Mouse (Mus musculus): ENCODE measurements around the gene Efcab9. TPM values are rescaled to one million over a fixed set of nuclear protein-coding genes. Genes with fewer than 3 reads are reported as not detected.

Efcab9 gene
- polyA plus RNA-seq, 1 experiment = not detected

DNA sequence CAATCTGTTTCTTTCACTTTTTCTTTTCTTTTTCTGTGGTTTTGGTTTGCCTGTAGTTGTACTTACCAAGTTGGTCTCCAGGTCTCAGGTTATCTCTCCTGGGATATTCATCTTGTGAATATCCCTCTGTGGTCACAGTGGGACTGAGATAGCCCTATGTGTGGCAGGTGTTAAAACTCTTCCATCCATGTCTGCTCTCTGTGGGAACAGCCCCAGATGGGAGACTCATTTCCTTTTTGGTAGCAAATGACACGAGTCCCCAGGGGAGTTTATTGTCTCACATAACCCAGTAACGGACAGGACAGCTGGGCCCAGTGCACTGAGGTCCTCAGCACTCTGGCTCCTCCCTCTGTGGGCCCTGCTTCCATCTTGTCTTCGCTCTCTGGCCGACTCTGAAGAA lies 18.2 kb upstream of the Efcab9 start:
- Histone ChIP-seq H3K4me1 (ENCODE audit: control insufficient read depth, insufficient read depth, low read length) (peaks cover 31% of the 10 kb centered on the region), H3K4me3 (replicated peaks; ENCODE audit: extremely low read depth, low read depth, low read length) (no peak overlapping the region)
- 78% methylated on average over 4 of the region's 4 CpGs for WGBS
- TF ChIP-seq CTCF (IDR thresholded peaks at IDR 0.05; ENCODE audit: insufficient read depth, low read length) = no peak
- TF ChIP-seq POLR2A (IDR thresholded peaks at IDR 0.05; ENCODE audit: borderline replicate concordance, extremely low read depth, low read depth, low read length) = no peak
- DNase-seq = no peak

DNA sequence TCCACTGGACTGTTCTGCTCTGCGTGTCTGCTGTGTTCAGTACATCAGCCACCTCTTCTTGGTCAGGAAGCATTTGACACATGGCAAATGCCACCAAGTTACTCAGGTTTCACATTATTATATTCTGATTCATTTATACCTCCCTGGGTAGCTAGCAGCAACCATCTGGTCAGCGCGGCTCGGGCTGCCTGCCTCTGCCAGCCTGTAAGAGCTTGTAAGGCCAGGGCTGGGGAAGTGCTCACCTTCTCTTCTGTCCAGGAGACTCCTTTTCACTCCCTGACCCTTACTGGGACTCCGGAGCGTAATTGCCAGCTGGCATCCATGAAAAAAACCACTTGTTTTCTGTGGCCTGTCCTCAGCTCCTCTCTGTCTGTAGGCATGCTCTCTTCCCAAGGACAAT lies 17.4 kb upstream of the Efcab9 start:
- H3K4me3 ChIP-seq (replicated peaks; ENCODE audit: extremely low read depth, low read depth, low read length) = no peak overlapping the region
- TF ChIP-seq CTCF (IDR thresholded peaks at IDR 0.05; ENCODE audit: insufficient read depth, low read length) (no peak), POLR2A (IDR thresholded peaks at IDR 0.05; ENCODE audit: borderline replicate concordance, extremely low read depth, low read depth, low read length) (no peak)
- no peak for DNase-seq
- 78% methylated on average over 6 of the region's 6 CpGs for WGBS
- peaks cover 30% of the 10 kb centered on the region for H3K4me1 ChIP-seq (ENCODE audit: control insufficient read depth, insufficient read depth, low read length)

DNA sequence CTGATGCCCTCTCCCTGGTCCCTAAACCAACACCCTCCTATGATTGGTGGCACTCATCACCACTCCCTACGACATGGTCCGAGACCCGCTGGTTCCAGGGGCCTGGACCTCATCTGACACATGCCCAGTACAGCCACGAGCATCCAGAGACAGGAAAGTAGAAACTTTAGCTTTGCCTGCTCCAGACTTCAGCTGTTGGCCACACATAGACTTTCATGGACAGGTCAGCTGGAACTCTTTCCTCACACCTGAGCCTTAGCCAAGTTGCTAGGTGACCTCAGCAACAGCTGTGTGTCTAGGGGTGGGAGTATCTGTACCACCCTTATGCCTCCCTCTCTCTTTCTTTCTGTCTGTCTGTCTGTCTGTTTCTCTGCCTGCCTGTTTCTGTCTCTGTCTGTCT lies 16.4 kb upstream of the Efcab9 start:
- 73% methylated on average over 4 of the region's 4 CpGs for WGBS
- H3K4me1 ChIP-seq (ENCODE audit: control insufficient read depth, insufficient read depth, low read length) = peaks cover 26% of the 10 kb centered on the region
- no peak overlapping the region for H3K4me3 ChIP-seq (replicated peaks; ENCODE audit: extremely low read depth, low read depth, low read length)
- DNase-seq = no peak
- TF ChIP-seq POLR2A (IDR thresholded peaks at IDR 0.05; ENCODE audit: borderline replicate concordance, extremely low read depth, low read depth, low read length) = no peak

DNA sequence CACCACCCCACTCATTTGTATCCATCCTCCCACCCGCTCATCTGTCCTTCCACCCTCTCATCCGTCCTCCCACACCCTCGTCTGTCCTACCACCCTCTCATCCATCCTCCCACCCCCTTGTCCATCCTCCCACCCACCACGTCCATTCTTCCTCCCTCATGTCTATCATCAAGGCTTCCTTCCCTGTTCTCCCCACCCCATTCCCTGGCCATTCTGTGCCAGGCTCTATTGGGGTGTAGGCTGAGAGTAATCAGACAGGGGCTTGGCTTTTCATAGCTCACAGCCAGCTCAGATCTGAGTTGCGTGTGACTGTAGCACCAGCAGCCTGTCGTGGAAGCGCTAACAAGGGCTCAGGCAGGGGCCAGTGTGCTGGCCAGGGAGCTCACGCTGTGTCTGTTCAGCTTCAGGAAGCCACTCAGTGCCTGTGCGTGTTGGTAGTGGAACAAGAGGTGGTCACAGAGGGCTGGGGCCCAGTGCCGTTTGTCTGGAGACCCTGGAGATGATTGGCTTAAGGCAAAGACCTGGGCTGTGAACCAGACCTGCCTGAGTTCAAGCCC lies 15.6 kb upstream of the Efcab9 start:
- DNase-seq = no peak
- TF ChIP-seq POLR2A (IDR thresholded peaks at IDR 0.05; ENCODE audit: borderline replicate concordance, extremely low read depth, low read depth, low read length) = no peak
- TF ChIP-seq CTCF (IDR thresholded peaks at IDR 0.05; ENCODE audit: insufficient read depth, low read length) = no peak
- Histone ChIP-seq H3K4me3 (replicated peaks; ENCODE audit: extremely low read depth, low read depth, low read length) (no peak overlapping the region), H3K4me1 (ENCODE audit: control insufficient read depth, insufficient read depth, low read length) (peaks cover 18% of the 10 kb centered on the region)
- 82% methylated on average over 10 of the region's 10 CpGs for WGBS

DNA sequence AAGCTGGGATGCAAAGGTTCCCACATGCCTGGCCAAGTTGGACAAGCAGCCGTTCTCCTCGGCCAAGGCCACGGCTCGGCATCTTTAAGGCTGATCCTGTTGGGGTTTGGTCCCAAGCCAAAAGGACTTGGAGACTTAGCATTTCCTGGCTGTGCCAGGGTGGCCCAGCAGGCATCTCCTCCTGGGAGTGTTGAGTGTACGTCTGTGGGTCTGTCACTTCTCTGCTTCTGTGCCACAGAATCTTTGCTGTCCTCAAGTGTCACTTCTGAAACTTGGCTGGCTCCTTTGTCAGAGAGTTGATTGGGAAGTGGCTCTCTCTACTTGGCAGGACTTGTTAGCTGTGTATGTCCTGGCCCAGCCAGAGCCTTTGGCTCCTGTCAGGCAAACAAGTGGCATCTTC lies 14.6 kb upstream of the Efcab9 start:
- Histone ChIP-seq H3K4me1 (ENCODE audit: control insufficient read depth, insufficient read depth, low read length) (peaks cover 12% of the 10 kb centered on the region), H3K4me3 (replicated peaks; ENCODE audit: extremely low read depth, low read depth, low read length) (no peak overlapping the region)
- DNase-seq = no peak
- TF ChIP-seq POLR2A (IDR thresholded peaks at IDR 0.05; ENCODE audit: borderline replicate concordance, extremely low read depth, low read depth, low read length) = no peak
- no peak for TF ChIP-seq CTCF (IDR thresholded peaks at IDR 0.05; ENCODE audit: insufficient read depth, low read length)
- 14% methylated on average over 5 of the region's 5 CpGs for WGBS

DNA sequence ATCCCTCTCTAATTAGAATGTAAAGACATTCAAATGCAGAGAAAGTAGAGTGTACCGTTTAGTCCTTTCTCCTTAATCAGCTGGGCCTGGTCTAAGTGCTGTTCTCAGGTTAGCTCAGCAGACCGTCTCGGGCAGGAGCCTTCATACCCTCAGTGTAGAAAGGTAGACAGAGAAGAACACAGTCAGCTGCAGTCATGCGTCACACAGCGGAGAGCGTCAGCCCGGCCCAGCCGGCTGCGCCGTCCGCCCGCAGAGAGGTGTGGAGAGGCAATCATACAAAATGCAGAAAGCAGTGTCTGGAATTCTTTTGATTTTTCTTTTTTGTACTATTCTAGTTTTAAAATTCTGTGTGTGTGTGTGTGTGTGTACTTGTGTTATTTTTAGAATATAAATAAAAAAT lies 13.7 kb upstream of the Efcab9 start:
- Histone ChIP-seq H3K4me1 (ENCODE audit: control insufficient read depth, insufficient read depth, low read length) (peaks cover 11% of the 10 kb centered on the region), H3K4me3 (replicated peaks; ENCODE audit: extremely low read depth, low read depth, low read length) (no peak overlapping the region)
- no peak for TF ChIP-seq CTCF (IDR thresholded peaks at IDR 0.05; ENCODE audit: insufficient read depth, low read length)
- DNase-seq = no peak
- WGBS = 93% methylated on average over 12 of the region's 12 CpGs

DNA sequence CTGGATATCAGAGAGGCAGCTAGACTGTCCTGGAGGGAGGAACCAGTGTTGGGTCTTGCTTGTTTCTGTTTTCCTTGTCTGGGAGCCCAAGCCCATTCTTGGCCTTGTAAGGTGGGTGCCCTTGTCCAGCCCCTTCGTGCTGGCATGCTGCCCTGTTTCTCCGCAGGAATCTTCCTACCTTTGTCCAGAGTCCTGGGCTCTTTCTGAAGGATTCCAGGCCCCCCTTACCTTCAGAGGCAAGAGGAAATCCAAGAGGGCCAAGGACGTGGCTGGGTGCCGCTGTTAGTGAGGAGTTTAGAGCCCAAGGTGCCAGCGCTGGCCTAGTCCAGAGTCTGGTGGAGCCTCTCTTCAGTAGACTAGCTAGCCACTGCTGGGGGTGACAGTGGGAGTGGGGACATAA lies 12.6 kb upstream of the Efcab9 start:
- peaks cover 11% of the 10 kb centered on the region for H3K4me1 ChIP-seq (ENCODE audit: control insufficient read depth, insufficient read depth, low read length)
- H3K4me3 ChIP-seq (replicated peaks; ENCODE audit: extremely low read depth, low read depth, low read length) = no peak overlapping the region
- DNase-seq = no peak
- TF ChIP-seq CTCF (IDR thresholded peaks at IDR 0.05; ENCODE audit: insufficient read depth, low read length) = no peak
- TF ChIP-seq POLR2A (IDR thresholded peaks at IDR 0.05; ENCODE audit: borderline replicate concordance, extremely low read depth, low read depth, low read length) = no peak
- WGBS = 87% methylated on average over 5 of the region's 5 CpGs

DNA sequence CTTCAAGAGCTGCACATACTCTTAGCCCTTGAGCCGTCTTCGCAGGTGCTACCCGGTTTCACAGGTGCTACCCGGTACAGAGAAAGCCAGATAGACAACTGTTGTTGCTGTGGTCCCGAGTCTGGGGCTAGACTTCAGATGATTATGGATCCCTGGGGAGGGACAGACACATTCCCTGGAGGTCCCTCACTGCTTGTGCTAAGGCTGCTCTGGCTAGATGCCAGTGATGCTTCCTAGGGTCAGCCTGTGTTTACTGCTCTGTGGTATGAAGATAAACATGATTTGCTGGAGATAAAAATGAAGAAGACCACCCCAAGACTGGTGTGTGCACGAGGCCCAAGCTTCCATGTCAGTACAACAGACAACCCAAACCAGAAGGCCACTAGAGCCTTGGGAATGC lies 12.2 kb upstream of the Efcab9 start:
- no peak overlapping the region for H3K4me3 ChIP-seq (replicated peaks; ENCODE audit: extremely low read depth, low read depth, low read length)
- H3K4me1 ChIP-seq (ENCODE audit: control insufficient read depth, insufficient read depth, low read length) = peaks cover 11% of the 10 kb centered on the region
- TF ChIP-seq POLR2A (IDR thresholded peaks at IDR 0.05; ENCODE audit: borderline replicate concordance, extremely low read depth, low read depth, low read length) = no peak
- no peak for TF ChIP-seq CTCF (IDR thresholded peaks at IDR 0.05; ENCODE audit: insufficient read depth, low read length)
- DNase-seq = no peak
- WGBS = 73% methylated on average over 6 of the region's 6 CpGs

DNA sequence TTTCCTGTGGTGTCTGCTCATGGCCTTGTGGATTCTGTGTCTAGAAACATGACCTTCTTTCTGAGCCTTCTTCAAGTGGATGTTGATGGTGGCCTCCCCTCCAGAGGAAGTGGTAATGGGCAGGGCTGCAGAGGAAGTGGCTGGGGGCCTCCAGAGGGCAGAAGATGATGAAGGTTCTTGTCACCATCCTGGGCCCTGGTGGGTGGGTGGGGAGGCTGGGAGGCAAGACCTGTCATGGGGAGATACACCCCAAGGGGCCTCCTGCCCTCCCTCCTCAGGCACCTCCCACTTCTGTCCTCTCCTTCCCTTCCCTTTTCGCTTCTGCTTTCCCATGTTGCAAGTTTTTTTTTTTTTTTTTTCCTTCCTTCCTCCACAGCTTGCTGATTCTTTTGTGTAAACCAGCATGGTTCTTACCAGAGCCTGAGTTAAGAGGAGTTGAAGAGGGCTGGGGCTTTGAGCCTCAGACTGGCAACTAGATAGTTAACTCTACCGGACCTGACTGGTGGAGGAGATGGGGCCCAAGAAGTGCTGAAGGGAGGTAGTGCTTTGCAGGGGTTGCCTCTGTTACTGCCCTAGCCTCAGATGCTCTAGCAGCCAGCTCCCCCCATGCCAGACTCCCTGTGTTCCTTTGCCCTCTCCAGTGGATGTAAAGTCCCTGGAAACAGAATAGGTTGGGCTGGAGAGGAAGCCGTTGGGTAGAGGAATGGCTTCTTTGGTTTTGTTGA lies 11.0 kb upstream of the Efcab9 start:
- peaks cover 15% of the 10 kb centered on the region for H3K4me1 ChIP-seq (ENCODE audit: control insufficient read depth, insufficient read depth, low read length)
- DNase-seq = no peak
- WGBS = 44% methylated on average over 3 of the region's 3 CpGs

DNA sequence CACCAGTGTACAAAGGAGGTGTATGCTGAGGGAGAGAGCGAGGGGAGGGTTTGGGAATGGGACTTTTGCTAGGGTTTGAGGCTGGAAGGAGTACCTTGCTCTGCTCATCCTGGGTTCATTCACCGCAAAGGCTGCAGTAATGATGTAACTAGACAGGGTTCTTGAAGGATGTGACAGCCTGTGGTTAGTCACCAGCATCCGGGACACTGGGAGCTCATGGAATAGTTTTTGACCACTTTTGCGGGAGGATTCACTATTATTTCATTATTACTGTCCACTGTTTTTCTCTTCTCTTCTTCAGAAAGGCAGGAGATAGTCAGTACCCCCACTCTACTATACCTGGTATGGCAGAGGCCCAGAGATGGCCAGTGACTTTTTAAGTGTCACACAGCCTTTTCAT lies 10.3 kb upstream of the Efcab9 start:
- no peak for DNase-seq
- H3K4me1 ChIP-seq (ENCODE audit: control insufficient read depth, insufficient read depth, low read length) = peaks cover 14% of the 10 kb centered on the region

More for the DNA sequence above, 11.0 kb upstream of the Efcab9 start:
- TF ChIP-seq CTCF (IDR thresholded peaks at IDR 0.05; ENCODE audit: insufficient read depth, low read length) = no peak
- TF ChIP-seq POLR2A (IDR thresholded peaks at IDR 0.05; ENCODE audit: borderline replicate concordance, extremely low read depth, low read depth, low read length) = no peak
- no peak overlapping the region for H3K4me3 ChIP-seq (replicated peaks; ENCODE audit: extremely low read depth, low read depth, low read length)

More for the DNA sequence above, 10.3 kb upstream of the Efcab9 start:
- no peak overlapping the region for H3K4me3 ChIP-seq (replicated peaks; ENCODE audit: extremely low read depth, low read depth, low read length)
- TF ChIP-seq CTCF (IDR thresholded peaks at IDR 0.05; ENCODE audit: insufficient read depth, low read length) (no peak), POLR2A (IDR thresholded peaks at IDR 0.05; ENCODE audit: borderline replicate concordance, extremely low read depth, low read depth, low read length) (no peak)
- 86% methylated on average over 4 of the region's 4 CpGs for WGBS

Measured in lung, adult 2 months (tissue).